Mouse (Mus musculus) Muller cell, postnatal 12 days (primary cell): ENCODE data around the gene Dntt.
A peak's percentile ranks its signal among the peaks of the same experiment; 100 is the strongest.

Experiments used
- DNase-seq: peaks from one replicate; pipeline ENCODE4 v3.0.0-alpha.2; 2015; ENCODE audit errors: inconsistent ontology term

Dntt gene

GRCm38 (mm10) chr19:41029219-41029618, at the start of gene Dntt:
Gene Dntt (plus strand): TSS chr19:41029275.
- DNase-seq = no peak

- DNase-seq = no peak
Measured at GRCm38 (mm10) chr19:40980671-40981070, 48.4 kb upstream of the Dntt start.

DNA sequence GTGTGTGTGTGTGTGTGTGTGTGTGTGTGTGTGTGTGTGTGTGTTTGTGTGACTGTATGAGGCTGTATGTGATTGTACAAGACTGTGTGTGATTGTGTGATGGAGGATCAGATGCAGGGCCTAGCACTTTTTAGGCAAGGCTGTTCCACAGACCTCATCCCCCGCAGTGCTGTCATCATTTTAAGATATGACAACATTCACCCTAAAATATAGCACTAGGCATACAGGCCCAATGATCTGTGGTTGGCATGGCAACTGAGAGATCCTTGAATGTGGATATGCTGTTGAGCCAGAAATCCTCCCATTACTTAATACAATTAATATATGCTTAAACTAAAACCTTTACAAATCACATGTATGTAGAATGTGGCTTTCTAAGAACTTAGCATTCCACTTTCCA, 44.5 kb upstream of the Dntt start:
- no peak for DNase-seq

- DNase-seq = no peak
Measured at GRCm38 (mm10) chr19:40988856-40989255, 40.2 kb upstream of the Dntt start.

GRCm38 (mm10) chr19:40989961-40990600, 39.0 kb upstream of the Dntt start:
- no peak for DNase-seq

GRCm38 (mm10) chr19:40990781-40991343, 38.2 kb upstream of the Dntt start:
- DNase-seq = no peak

DNA sequence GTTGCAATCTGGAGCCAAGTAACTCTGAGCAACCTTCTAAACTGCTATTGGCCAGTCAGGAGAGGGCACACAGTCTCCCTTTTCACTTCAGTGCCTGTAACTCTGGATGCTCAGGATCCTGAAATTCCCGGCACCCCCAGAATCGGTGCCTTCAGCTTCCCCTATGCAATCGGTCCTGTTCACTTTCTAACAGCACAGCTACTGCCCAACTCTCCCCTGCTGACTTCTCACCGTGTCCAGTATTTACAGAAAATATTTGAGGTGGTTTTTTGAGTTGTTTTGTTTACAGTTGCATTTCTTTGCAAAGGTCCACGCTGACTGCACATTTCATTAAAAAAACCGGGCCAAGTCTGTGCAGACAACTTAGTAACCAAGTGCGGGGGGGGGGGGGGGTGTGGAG, 37.4 kb upstream of the Dntt start:
- no peak for DNase-seq

DNA sequence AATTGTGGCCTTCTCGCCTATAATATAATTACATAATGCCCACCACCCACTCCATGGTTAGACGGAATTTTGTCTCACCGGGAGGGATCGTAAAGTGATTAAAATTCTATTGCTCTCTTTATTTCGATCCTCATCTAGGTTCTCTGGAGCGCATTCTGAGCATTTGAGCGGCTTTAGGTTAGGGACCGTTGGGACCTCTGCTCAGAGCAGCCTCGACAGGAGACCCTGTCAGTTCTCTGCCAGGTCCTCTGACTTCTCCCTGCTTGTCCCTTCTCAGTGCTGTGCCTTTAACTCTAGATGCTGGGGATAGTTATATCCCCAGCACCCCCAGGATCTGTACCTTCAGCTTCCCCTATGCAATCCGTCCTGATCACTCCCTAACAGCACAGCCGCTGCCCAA, 37.0 kb upstream of the Dntt start:
- no peak for DNase-seq

GRCm38 (mm10) chr19:40992517-40993044, 36.5 kb upstream of the Dntt start:
- no peak for DNase-seq

DNA sequence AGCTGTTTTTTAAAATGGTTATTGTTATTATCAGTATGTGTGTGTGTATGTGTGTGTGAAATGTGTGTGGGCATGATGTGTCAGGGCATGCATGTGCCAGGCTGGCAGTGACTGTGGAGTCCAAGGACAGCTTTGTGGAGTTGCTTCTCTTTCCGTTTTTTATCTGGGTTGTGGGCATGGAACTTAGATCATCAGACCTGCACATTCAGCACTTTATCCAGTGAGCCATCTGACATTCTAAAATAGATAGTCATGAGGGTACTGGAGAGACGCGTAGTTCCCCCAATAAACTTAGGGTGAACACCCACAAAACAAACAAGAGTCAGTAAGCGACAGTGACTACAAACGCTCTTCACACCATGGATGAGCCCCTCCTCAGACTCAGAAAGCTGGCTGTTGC, 35.7 kb upstream of the Dntt start:
- no peak for DNase-seq

- DNase-seq = no peak
Measured at GRCm38 (mm10) chr19:40994057-40994585, 35.0 kb upstream of the Dntt start, which contains the start of gene Blnk. Gene Blnk (minus strand): TSS chr19:40994535.

DNA sequence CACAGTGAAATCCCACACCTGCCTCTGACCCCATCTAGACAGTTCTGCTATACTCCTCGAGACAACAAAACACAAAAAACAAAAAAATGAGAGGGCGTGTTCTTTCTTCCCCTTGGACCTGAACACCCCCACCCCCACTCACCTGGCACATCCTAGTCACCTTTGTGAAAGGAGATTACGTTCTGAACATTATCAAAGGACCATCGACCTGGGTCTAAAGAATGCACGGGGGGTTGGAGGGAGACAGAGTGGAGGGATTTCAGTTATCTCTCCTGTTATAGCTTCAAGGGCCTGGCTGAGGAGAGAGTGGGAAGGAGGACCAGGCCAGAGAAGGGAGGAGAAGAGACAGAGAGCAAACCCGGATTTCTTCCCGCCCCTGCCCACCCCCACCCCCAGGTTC, 34.2 kb upstream of the Dntt start:
- DNase-seq = no peak

DNA sequence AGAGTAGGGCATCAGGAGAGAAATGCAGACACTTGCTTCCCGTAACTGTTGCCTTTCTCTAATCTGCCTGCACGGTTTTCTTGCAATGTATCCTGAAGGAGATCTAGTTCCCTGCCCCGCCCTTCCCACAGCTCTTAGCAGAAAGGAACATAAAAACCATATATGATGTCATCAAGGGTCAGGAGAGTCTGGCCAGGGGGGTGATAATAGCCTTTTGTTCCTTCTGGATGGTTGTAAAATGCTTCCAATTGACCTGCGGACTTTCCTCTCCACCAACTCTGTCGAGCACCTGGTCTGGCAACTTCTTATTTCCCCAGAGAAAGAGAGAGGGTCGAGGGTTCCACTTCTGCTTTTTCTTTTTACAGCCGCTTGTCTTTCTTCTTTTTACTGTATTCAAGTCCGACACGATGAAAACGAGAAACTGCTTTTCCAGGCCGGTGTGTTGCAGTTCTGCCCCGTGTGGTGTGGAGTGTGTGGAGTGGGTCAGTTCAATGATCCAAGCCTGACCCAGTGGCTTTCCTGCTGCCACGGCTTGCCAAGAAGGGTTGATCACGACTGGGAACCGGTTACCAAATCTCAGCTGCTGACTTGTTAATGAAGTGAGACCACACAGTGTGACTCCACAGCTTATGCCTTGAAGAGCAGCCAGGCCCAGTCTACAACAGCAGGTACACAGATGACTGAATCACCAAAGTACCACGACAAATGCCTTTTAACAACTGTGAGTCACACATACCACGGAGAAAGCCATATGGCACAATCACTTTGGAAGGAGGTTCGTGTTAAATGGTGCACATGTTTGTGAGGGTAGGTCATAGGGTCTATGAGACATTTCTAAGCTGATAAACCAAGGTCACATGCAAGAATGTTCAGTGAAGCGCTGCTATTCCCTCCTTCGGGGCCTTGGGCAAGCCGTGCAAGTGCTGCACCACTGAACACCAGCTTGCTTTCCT, 33.4 kb upstream of the Dntt start:
- peak; percentile 89 for DNase-seq

DNA sequence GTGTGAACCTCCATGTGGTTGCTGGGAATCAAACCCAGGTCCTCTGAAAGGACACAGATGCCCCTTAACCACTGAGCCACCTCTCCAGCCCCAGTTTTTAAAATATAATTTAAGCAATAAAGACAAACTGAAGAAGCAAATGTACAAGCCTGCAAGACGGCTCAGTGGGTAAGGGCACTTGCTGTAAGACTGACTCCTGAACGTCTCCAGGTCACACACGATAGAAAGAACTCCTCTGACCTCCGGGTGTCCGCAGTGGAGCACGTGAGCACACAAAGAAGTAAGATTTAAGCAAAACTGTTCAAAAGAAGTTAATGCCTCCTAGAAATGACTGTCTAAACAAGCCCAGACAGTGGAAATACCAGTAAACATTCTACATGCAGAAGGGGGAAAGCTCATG, 32.4 kb upstream of the Dntt start:
- no peak for DNase-seq

GRCm38 (mm10) chr19:40998469-40999170, 30.5 kb upstream of the Dntt start:
- peak; percentile 75 for DNase-seq

GRCm38 (mm10) chr19:40999569-40999968, 29.5 kb upstream of the Dntt start:
- DNase-seq = no peak

GRCm38 (mm10) chr19:41003694-41004315, 25.3 kb upstream of the Dntt start:
- peak; percentile 22 for DNase-seq

DNA sequence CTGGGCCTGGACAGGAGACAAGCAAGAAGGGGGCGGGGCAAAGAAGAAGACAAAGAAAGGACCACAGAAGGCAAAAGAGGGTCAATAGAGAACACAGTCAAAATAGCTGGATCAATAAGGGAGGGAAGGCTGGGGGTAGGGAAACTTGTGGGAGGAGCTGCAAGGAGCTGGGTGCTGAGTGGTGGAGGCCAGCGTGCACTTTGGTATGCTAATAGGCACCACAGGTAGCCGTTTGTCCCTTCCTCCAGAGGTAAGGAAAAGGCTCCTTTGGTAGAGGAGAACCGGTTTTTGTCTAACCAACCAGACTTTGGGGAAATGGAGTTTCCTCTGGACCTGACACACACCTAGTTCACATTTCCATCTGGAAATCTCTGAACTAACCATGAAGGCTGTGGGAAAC, 22.5 kb upstream of the Dntt start:
- no peak for DNase-seq

- DNase-seq = no peak
Measured at GRCm38 (mm10) chr19:41007326-41007725, 21.7 kb upstream of the Dntt start.

DNA sequence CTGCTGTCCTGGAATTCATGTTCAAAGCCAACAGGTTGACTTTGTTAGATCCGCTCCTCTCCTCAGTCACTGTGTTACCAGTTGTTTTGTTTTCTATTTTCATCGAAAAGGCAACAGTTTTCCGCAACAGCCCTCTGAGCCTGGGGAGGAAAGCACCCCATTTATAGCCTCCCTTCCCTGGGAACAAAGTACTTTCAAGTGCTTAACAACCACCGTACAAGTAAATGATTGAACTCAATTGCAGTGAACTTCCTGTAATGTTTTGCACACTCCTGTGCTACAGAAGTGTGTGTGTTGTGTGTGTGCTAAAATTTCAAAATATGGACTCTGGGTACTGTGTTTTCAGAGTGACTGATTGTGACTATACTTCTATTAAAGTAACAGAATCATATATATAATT, 21.3 kb upstream of the Dntt start:
- no peak for DNase-seq
